Mouse (Mus musculus): ENCODE measurements at regions not wholly inside any gene's neighbourhood (a gene's known extent, or its start where the extent isn't known, plus 50 kb on each side); places are given as distances from the start of the nearest gene placed in this dataset.

DNA sequence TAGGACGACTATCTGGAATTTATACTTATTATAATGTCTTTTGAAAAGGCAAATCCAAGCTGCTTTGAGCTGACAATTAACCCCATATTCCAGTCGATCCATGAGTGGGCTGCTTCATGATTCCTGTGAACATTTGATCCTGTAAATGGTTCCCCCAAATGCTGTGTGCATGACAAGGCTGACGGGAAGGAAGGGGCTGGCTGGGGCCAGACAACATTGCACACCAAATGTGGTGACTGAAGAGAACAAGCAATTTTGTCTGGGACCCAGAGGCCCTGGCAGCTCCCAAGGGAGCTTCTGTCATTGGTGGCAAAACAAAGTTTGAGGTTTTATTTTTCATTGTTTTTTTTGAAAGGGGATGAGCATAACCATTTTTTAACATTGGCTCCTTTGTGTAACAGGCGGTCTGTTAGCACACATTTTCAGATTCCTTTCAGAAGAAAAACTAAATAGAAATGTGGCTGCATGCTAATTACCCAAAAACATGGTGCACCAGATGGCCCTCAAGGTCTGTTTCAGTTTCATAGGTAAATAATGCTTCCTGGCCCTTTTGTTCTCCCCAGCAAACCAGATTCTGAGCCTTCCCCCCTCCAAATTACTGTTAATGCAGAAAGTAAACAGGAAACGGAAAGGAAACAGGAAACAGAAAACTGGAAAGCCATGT lies 348.6 kb upstream of the Cd180 start:
- Histone ChIP-seq H3K9me3 (ENCODE audit: low read length) (no peaks in the 10 kb centered on the region), H3K4me1 (replicated peaks; ENCODE audit: low read depth, low read length) (no peaks in the 10 kb centered on the region), H3K27me3 (ENCODE audit: insufficient read depth, low read length) (no peaks in the 10 kb centered on the region), H3K4me3 (replicated peaks; ENCODE audit: low read length) (no peak overlapping the region), H3K36me3 (ENCODE audit: insufficient read depth, low read length) (no peaks in the 10 kb centered on the region)
- no peak for TF ChIP-seq CTCF (conservative IDR thresholded peaks at IDR 0.05; ENCODE audit: low read length)
- TF ChIP-seq NANOG (IDR thresholded peaks at IDR 0.05; ENCODE audit: borderline replicate concordance, low read length) = no peak
- no peak for TF ChIP-seq POU5F1 (IDR thresholded peaks at IDR 0.05; ENCODE audit: borderline replicate concordance, low read length)

DNA sequence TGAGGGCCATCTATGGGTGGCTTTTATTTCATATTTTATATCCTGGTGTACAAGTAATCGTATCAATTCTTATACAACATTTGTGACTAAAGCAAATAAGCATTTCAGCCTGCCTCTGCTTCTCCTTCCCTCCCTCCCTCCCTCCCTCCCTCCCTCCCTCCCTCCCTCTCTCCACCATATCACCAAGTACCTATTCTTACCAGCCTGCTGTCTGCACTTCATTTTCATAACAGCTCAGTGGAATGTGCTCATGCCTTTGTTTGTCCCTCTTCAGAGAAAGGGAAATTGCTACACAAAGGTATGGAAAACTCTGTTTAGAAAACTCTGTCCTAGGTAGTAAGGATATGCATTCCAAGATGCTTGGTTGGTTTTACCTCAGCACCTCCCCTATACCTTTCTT lies 343.9 kb upstream of the Cd180 start:
- Histone ChIP-seq H3K27me3 (ENCODE audit: insufficient read depth, low read length) (no peaks in the 10 kb centered on the region), H3K4me3 (replicated peaks; ENCODE audit: low read length) (no peak overlapping the region), H3K36me3 (ENCODE audit: insufficient read depth, low read length) (no peaks in the 10 kb centered on the region), H3K9me3 (ENCODE audit: low read length) (no peaks in the 10 kb centered on the region), H3K4me1 (replicated peaks; ENCODE audit: low read depth, low read length) (no peaks in the 10 kb centered on the region)
- TF ChIP-seq NANOG (IDR thresholded peaks at IDR 0.05; ENCODE audit: borderline replicate concordance, low read length) (no peak), CTCF (conservative IDR thresholded peaks at IDR 0.05; ENCODE audit: low read length) (no peak), POU5F1 (IDR thresholded peaks at IDR 0.05; ENCODE audit: borderline replicate concordance, low read length) (no peak)

DNA sequence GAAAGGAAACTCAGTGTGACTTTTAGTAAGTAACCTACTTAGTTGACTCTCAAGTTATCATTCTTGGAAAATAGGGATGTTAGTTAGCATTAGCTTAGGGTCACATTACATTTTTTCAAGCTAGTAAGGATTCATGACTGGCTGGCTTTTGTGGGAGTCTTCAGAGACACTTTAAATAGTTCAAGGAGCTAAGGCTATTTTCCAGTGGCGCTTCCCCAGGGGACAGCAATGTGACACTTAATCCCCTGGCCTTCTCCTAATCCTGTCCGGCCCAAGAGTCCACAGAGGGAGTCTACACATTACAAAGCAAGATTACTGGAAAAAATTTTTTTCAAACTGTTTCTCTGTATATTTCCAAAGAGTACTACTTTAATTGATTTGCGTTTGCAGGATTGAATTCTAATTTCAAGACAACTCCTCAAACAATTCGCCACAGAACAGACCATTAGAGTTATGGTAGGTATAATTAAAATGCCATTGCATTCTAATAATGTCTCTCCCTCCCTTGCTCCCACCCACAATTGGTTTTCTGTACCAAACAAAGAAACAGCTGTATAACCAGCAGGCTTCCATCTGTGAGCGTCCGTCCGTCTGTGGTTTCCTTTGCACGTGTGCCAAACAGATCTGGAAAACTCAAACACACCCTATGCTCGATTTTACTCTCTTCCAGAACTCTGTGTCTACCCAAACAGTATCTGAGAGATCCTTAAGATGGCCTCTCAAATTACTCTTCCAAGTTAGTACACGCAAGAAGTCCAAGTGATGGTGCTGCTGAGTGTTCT lies 341.1 kb upstream of the Cd180 start:
- no peaks in the 10 kb centered on the region for H3K9me3 ChIP-seq (ENCODE audit: low read length)
- H3K4me1 ChIP-seq (replicated peaks; ENCODE audit: low read depth, low read length) = no peaks in the 10 kb centered on the region
- no peak overlapping the region for H3K4me3 ChIP-seq (replicated peaks; ENCODE audit: low read length)
- no peaks in the 10 kb centered on the region for H3K36me3 ChIP-seq (ENCODE audit: insufficient read depth, low read length)
- no peaks in the 10 kb centered on the region for H3K27me3 ChIP-seq (ENCODE audit: insufficient read depth, low read length)
- no peak for TF ChIP-seq NANOG (IDR thresholded peaks at IDR 0.05; ENCODE audit: borderline replicate concordance, low read length)
- TF ChIP-seq CTCF (conservative IDR thresholded peaks at IDR 0.05; ENCODE audit: low read length) = no peak
- TF ChIP-seq POU5F1 (IDR thresholded peaks at IDR 0.05; ENCODE audit: borderline replicate concordance, low read length) = no peak

DNA sequence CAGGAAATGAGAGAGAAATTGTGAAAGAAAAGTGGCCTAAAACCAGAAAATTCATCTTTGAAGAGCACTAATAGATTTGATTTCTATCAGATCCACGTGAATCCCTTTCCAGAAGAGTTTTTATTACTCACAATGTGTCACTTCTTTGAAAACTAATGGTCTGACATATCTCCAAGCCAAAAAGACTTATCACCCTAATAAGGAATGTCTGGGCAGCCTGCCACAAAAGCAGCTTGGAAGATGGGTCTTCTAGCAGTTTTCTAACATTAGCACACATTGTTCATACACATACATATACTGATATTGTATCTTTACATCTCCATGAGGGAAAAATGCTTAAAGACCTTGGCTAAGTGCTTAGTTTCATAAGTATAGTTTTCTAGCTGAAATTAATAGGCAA lies 337.8 kb upstream of the Cd180 start:
- Histone ChIP-seq H3K4me3 (replicated peaks; ENCODE audit: low read length) (no peak overlapping the region), H3K4me1 (replicated peaks; ENCODE audit: low read depth, low read length) (no peaks in the 10 kb centered on the region), H3K9me3 (ENCODE audit: low read length) (no peaks in the 10 kb centered on the region), H3K27me3 (ENCODE audit: insufficient read depth, low read length) (no peaks in the 10 kb centered on the region), H3K36me3 (ENCODE audit: insufficient read depth, low read length) (no peaks in the 10 kb centered on the region)
- TF ChIP-seq POU5F1 (IDR thresholded peaks at IDR 0.05; ENCODE audit: borderline replicate concordance, low read length) (no peak), CTCF (conservative IDR thresholded peaks at IDR 0.05; ENCODE audit: low read length) (no peak), NANOG (IDR thresholded peaks at IDR 0.05; ENCODE audit: borderline replicate concordance, low read length) (no peak)

DNA sequence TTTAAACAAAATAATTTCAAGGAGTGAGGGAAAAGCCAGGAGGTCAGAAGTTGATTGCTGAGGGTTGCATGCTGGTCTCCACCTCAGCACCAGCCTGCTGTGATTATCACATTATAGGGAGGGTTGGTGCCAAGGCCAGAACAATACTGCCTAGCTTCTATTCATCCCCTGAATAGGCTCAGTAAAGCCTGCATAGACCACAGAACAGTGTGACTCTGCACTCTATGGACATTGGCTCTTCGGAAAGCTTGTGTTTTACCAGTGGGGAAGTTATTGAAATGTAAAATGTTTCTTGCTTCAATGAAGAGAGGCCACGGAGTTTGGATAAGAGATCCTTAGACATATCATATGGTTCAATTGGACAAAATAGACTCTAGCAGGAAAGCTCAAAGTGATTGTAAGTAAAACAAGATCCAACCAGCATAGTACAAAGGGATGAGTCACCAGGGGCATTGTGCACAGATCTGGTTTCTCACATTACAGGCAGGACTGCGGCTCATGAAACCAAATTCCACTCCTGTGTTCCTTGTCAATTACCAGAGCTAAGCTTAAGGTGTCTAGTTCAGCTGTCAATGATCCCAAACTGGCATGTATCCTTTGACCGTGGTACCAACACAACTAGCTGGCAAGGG lies 320.8 kb upstream of the Cd180 start:
- no peaks in the 10 kb centered on the region for H3K4me1 ChIP-seq (replicated peaks; ENCODE audit: low read depth, low read length)
- no peaks in the 10 kb centered on the region for H3K36me3 ChIP-seq (ENCODE audit: insufficient read depth, low read length)
- H3K27me3 ChIP-seq (ENCODE audit: insufficient read depth, low read length) = no peaks in the 10 kb centered on the region
- no peak overlapping the region for H3K4me3 ChIP-seq (replicated peaks; ENCODE audit: low read length)
- no peaks in the 10 kb centered on the region for H3K9me3 ChIP-seq (ENCODE audit: low read length)
- TF ChIP-seq POU5F1 (IDR thresholded peaks at IDR 0.05; ENCODE audit: borderline replicate concordance, low read length) (no peak), NANOG (IDR thresholded peaks at IDR 0.05; ENCODE audit: borderline replicate concordance, low read length) (no peak)

DNA sequence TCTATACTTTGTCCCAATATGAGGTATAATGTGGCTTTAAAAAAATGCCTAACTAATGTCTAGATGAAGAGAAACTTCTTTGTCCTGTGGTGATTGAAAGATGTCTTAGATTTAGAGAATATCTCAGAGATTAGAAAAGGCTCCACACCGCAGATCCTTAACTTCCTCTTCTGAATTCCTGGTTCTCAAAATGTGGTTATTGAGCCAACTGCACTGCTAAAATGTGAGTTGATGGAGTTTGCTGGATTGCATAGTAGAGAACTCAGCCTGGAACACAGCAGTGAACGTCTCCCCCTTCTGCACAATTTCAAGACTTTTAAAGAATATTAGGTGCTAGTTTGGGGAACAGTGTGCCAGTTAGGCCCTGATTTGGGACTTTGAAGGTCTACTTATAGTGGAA lies 312.7 kb upstream of the Cd180 start:
- H3K27me3 ChIP-seq (ENCODE audit: insufficient read depth, low read length) = no peaks in the 10 kb centered on the region
- H3K4me1 ChIP-seq (replicated peaks; ENCODE audit: low read depth, low read length) = no peaks in the 10 kb centered on the region
- H3K9me3 ChIP-seq (ENCODE audit: low read length) = no peaks in the 10 kb centered on the region
- no peaks in the 10 kb centered on the region for H3K36me3 ChIP-seq (ENCODE audit: insufficient read depth, low read length)
- no peak for TF ChIP-seq POU5F1 (IDR thresholded peaks at IDR 0.05; ENCODE audit: borderline replicate concordance, low read length)
- no peak overlapping the region for H3K4me3 ChIP-seq (replicated peaks; ENCODE audit: low read length)

DNA sequence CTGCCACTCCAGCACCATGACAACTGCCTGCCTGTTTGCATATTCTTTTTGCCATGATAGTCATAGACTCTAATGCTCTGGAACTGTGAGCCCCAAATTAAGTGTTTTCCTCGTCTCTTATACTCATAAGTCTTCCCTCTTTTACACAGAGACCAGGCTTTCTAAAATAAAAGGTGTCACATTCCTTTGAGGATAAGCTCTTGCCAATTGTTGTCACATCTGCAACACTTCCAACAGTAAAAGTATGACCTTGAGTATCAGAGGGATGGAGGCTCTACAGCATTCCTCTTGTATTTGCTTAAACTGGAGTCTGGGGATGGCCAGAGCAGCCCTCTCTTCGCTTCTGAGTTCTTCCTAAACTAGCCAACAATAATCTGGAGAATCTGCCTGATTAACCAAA lies 301.4 kb upstream of the Cd180 start:
- H3K27me3 ChIP-seq (ENCODE audit: insufficient read depth, low read length) = no peaks in the 10 kb centered on the region
- H3K9me3 ChIP-seq (ENCODE audit: low read length) = peaks cover 5% of the 10 kb centered on the region; the same call in 1 of the 2 replicates
- no peak overlapping the region for H3K4me3 ChIP-seq (replicated peaks; ENCODE audit: low read length)
- H3K4me1 ChIP-seq (replicated peaks; ENCODE audit: low read depth, low read length) = no peaks in the 10 kb centered on the region
- TF ChIP-seq CTCF (conservative IDR thresholded peaks at IDR 0.05; ENCODE audit: low read length) (no peak), POU5F1 (IDR thresholded peaks at IDR 0.05; ENCODE audit: borderline replicate concordance, low read length) (no peak), NANOG (IDR thresholded peaks at IDR 0.05; ENCODE audit: borderline replicate concordance, low read length) (no peak)
- no peaks in the 10 kb centered on the region for H3K36me3 ChIP-seq (ENCODE audit: insufficient read depth, low read length)

DNA sequence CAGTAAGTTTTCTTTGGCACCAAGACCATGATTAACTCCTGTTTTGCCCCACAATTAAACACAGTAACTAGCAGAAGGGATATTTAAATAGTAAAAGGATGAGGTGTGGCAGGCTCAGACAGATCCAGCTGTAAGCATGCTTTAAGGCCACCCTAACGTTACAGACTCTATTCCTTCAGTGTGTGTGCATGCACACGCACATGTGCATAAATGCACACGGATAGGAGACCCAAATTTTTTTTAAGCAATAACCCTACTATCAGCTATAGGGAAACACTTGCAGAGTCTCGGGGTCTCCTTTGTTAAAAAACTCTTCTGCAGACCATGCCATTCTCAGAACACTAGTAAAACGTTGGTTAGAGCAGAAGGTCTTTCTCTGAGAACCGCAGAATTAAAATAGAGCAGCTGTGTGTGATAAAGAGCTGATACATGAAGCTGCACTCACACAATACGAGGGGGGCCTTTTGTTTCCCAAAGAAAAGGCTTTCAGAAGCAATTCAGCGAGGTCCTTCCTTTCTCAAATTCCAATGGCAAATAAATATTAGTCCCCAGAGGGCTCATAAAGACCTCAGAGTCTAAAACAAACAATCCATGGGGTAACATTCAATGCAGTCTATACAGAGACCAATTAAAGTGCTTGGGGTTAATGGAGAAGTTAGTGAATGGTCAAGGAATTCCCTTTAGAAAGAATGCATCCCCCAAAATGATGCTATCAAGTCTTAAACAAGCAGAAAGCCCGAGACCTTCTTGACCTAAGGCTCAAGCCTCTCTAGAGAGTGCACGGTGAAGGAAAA lies 300.3 kb upstream of the Cd180 start:
- no peaks in the 10 kb centered on the region for H3K4me1 ChIP-seq (replicated peaks; ENCODE audit: low read depth, low read length)
- no peaks in the 10 kb centered on the region for H3K27me3 ChIP-seq (ENCODE audit: insufficient read depth, low read length)
- TF ChIP-seq CTCF (conservative IDR thresholded peaks at IDR 0.05; ENCODE audit: low read length) (no peak), POU5F1 (IDR thresholded peaks at IDR 0.05; ENCODE audit: borderline replicate concordance, low read length) (no peak), NANOG (IDR thresholded peaks at IDR 0.05; ENCODE audit: borderline replicate concordance, low read length) (no peak)
- H3K9me3 ChIP-seq (ENCODE audit: low read length) = peaks cover 5% of the 10 kb centered on the region; the same call in 1 of the 2 replicates
- no peak overlapping the region for H3K4me3 ChIP-seq (replicated peaks; ENCODE audit: low read length)
- no peaks in the 10 kb centered on the region for H3K36me3 ChIP-seq (ENCODE audit: insufficient read depth, low read length)

Measured in E14TG2a.4 (cell line).